Mouse (Mus musculus) bone marrow macrophage, adult 2 months (primary cell): ENCODE results near the gene Rin2. TPM values are rescaled to one million over a fixed set of nuclear protein-coding genes. Genes with fewer than 3 reads are reported as not detected.
A peak's percentile ranks its signal among the peaks of the same experiment; 100 is the strongest.

Source experiments
- H3K27ac ChIP-seq: 2 replicates; pipeline ENCODE4 v1.5.1; 2012; ENCODE audit warnings: low read depth, low read length; ENCODE audit not compliant: insufficient read depth
- H3K4me1 ChIP-seq: 2 replicates; pipeline ENCODE4 v1.6.1; 2012; ENCODE audit warnings: low read length; ENCODE audit not compliant: control insufficient read depth, insufficient read depth
- H3K4me3 ChIP-seq: 2 replicates; pipeline ENCODE4 v1.5.1; 2012; ENCODE audit warnings: mild to moderate bottlenecking, low read length, moderate library complexity; ENCODE audit not compliant: insufficient read depth
- CTCF ChIP-seq: IDR thresholded peaks from 2 replicates; pipeline ENCODE4 v1.5.1; 2012; ENCODE audit warnings: low read depth, mild to moderate bottlenecking, low read length, moderate library complexity
- POLR2A ChIP-seq: IDR thresholded peaks from 2 replicates; pipeline ENCODE4 v1.6.1; 2012; ENCODE audit warnings: mild to moderate bottlenecking, low read depth, low read length, borderline replicate concordance
- polyA plus RNA-seq: library from polyadenylated mRNA; stranded (reverse); fragments of >200 nt; gene quantifications from 2 replicates; pipeline ENCODE4 v1.2.4, GENCODE M21; 2012; ENCODE audit not compliant: missing spikeins, insufficient read depth, insufficient read length

Rin2 gene
- polyA plus RNA-seq, 1 experiment = 70.2 TPM

DNA sequence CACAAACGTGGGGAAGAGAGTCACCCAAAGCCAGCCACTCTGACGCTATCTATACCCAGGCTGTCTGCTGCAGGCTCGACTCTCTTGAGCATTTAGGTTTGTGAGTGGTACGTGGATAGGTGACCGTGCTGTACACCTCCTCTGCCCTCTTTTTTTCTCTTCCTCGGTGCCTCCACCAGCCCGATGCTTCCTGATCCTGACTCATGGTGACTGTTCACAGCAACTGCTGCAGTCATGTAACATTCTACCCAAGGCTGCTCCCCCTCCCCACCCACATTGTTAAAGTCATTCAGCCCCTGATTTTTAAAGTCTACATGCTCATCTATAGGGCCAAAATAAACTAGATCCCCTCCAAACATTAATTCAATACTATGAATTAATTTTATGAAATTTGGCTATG, 54.4 kb downstream of the Rin2 start:
- H3K4me1 ChIP-seq = peaks cover 12% of the 10 kb centered on the region
- TF ChIP-seq CTCF = no peak
- no peak for TF ChIP-seq POLR2A
- H3K27ac ChIP-seq = no peak overlapping the region
- H3K4me3 ChIP-seq = no peak overlapping the region

DNA sequence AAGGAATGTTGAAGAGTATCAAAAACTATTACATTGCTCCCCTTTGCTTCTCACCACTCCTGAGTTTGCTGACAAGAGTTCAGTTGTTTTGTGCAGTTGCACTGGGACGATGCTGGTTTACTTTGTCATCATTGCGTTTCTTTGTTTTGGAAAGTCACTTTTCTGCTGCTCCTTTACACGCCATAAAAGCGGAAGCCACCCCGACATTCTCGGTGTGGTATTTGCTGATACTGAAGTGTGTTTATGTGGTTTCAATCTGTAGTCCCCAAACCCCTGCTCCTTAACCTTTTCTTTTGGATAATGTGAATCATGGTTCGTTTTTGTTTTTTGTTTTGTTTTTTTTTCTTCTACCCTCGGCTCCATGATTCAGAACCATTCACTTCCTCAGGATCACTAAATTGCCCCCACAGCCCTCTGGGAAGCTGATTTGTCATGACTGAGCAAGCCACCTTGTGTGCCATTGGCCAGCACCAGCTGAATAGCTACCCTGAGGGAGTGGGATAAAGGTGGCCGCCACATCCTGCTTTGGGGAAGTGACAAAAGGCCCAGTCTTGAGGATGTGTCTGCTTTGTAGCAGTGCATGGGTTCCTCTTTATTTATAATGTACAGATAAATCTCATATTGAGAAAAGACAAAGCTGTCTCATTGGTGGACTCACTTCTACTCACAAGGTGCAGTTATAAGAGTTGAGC, 55.3 kb downstream of the Rin2 start:
- no peak for TF ChIP-seq POLR2A
- TF ChIP-seq CTCF = no peak

DNA sequence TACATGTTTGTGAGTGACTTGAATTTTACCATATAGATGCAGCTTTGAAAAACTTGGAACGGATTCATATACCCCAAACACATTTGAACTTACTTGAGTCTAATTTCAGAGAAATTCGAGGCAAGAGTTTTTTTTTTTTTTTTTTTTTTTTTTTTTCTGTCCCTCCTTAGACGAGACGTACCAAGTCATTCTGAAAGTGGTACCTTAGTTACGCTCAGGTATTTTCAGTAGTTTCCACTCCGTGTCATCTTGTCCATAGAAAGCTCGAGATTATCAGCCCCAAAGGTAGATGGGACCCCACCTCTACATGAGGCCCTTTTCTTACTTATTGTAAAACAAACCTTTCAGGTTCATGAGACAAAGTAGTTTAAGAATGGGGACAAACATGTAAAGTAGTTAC, 55.9 kb downstream of the Rin2 start:
- Histone ChIP-seq H3K4me3 (no peak overlapping the region), H3K4me1 (peaks cover 12% of the 10 kb centered on the region), H3K27ac (no peak overlapping the region)
- TF ChIP-seq CTCF (no peak), POLR2A (no peak)

More for the DNA sequence above, 55.3 kb downstream of the Rin2 start:
- Histone ChIP-seq H3K4me1 (peaks cover 12% of the 10 kb centered on the region), H3K27ac (no peak overlapping the region), H3K4me3 (no peak overlapping the region)

GRCm38 (mm10) chr2:145735079-145735478, 60.1 kb downstream of the Rin2 start:
- no peak overlapping the region for H3K4me3 ChIP-seq
- H3K4me1 ChIP-seq = peaks cover 33% of the 10 kb centered on the region
- TF ChIP-seq POLR2A (no peak), CTCF (no peak)
- H3K27ac ChIP-seq = no peak overlapping the region

GRCm38 (mm10) chr2:145736543-145736942, 61.5 kb downstream of the Rin2 start:
- Histone ChIP-seq H3K27ac (no peak overlapping the region), H3K4me1 (peaks cover 35% of the 10 kb centered on the region), H3K4me3 (no peak overlapping the region)
- TF ChIP-seq CTCF (no peak), POLR2A (no peak)

- H3K4me1 ChIP-seq = peaks cover 34% of the 10 kb centered on the region
- H3K4me3 ChIP-seq = no peak overlapping the region
- TF ChIP-seq CTCF (no peak), POLR2A (no peak)
Observed at GRCm38 (mm10) chr2:145737196-145737595, 62.2 kb downstream of the Rin2 start.

DNA sequence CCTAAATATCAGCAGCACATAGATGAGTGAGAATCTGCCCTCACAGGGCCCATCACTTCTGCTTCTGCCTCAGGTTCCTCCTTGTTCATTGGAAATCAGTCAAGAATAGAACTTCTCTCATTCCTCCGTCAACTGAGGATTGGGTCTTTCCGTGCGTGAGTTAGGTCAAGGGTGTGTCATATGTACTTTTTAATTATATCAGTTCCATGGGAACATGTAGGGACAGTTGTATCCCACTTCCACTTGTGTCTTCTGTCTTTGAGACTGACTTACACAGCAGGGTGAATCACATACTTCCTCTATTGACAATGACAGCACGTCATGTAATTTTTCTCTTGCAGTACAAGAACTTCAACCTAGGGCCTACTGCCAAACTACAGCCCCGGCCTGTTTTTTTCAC, 65.7 kb downstream of the Rin2 start:
- no peak overlapping the region for H3K4me3 ChIP-seq
- H3K27ac ChIP-seq = peak overlapping the region; percentile 63
- peaks cover 36% of the 10 kb centered on the region for H3K4me1 ChIP-seq
- TF ChIP-seq CTCF = no peak
- TF ChIP-seq POLR2A = no peak

More at GRCm38 (mm10) chr2:145737196-145737595, 62.2 kb downstream of the Rin2 start:
- no peak overlapping the region for H3K27ac ChIP-seq

GRCm38 (mm10) chr2:145742795-145743710, 68.0 kb downstream of the Rin2 start:
- no peak overlapping the region for H3K27ac ChIP-seq
- H3K4me3 ChIP-seq = no peak overlapping the region
- no peak for TF ChIP-seq CTCF
- TF ChIP-seq POLR2A = no peak
- H3K4me1 ChIP-seq = peaks cover 37% of the 10 kb centered on the region

DNA sequence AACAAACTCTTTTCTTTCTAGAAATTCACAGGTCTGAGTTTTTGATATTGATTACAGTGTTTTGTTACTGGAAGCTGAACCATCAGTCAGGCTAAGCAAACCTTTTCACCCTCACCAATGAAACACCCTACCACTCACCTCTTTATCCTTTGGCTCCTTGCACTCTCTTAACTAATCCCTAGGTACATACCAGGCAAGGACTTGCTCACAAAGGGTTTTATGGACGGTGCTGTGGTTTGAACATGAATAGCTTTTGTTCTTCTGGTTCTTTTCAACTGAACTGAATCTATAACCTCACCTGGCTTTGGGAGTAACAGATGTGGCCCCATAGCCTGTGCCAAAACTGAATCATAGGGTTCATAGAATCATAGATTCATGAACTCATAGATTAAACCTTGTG, 71.4 kb downstream of the Rin2 start:
- TF ChIP-seq CTCF = no peak
- TF ChIP-seq POLR2A = no peak
- H3K4me3 ChIP-seq = no peak overlapping the region
- H3K4me1 ChIP-seq = peaks cover 16% of the 10 kb centered on the region
- H3K27ac ChIP-seq = no peak overlapping the region

- H3K4me1 ChIP-seq = peaks cover 17% of the 10 kb centered on the region
Observed at GRCm38 (mm10) chr2:145749645-145750044, 74.6 kb downstream of the Rin2 start.

More at GRCm38 (mm10) chr2:145749645-145750044, 74.6 kb downstream of the Rin2 start:
- no peak for TF ChIP-seq POLR2A
- TF ChIP-seq CTCF = no peak
- no peak overlapping the region for H3K4me3 ChIP-seq
- no peak overlapping the region for H3K27ac ChIP-seq
